Mouse (Mus musculus): ENCODE results near the gene Xxylt1.
"Not testable (repeated sequence)": the region's sequence is repeated elsewhere in the genome, so short reads cannot be mapped to it uniquely, and the experiment has no call there.

Xxylt1 gene

DNA sequence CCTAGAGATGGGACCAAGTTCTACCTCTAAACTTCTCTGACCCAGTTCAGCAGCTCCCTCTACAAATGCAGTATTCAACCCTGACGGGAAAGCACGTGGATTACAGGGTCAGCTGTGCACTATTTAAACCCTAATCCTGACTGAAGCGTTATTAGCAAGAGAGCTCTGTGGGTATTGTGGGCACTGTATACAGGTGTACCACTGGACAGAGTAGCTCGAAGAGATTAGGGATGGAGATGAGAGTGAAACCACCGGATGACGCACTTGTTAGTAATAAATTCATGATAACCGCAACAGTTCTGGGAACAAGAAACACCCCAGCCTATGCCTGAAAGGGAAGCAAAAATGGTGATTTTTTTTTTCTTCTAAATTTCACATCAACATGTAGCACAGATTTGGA lies 57.0 kb downstream of the Xxylt1 start:
- DNase-seq (ENCODE audit: low spot score in 2 of 2): no peak

DNA sequence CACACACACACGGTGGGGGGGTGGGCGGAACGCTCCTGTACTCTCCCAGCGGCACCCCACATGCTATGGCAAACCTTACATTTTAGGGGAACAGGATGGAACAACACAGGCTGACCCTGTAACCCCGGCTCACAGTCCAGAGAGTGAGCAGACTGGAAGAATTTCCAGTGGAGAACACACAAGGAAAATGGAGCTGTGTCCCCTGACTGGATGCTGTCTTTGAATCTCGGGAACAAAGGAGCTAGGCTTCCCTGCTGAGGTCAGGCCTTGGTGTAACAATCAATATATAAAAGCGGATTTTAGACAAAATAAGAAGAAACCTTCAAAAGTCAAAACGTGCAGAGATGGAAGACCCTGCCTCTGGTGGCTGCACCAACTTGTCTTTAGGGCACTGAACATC lies 57.4 kb downstream of the Xxylt1 start:
- no peak for DNase-seq (ENCODE audit: low spot score in 2 of 2)

DNA sequence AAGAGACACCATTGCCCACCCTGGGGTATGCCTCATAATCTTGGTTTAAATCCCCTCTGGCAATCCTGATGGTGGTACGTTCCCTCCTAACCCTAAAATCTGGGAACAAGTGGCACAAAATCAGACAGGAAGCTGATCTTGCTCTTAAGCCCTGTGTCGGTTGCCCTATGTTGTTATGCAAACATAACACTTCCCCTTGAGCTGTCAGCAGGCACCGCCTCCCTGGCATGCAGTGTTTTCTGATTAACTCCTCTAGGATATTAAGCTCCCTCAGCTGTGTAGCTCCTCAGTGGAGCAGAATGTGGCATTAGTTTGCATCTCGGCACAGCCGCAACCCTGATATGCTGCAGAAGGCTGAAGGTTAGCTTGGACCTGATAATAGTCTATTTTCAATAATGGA lies 58.9 kb downstream of the Xxylt1 start:
- no peak for DNase-seq (ENCODE audit: low spot score in 2 of 2)

DNA sequence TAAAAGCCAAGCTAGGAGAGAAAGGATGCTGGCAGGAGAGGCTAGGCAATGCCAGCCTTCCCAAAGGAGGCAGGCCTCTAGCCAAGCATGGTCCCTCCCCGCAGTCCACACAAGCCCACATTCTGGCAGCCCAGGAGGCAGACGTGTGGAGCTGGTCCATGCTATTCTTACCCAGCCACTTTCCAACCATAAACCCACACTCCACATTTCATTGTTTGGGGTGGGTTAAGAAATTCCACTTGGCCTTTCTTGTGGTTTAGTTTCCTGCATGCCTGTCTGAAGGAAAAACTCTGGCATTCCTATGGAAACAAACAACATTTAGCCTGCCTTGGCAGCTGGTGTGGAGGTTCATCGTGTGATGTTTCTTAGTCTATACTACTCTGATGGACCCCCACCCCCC lies 61.7 kb downstream of the Xxylt1 start:
- DNase-seq (ENCODE audit: low spot score in 2 of 2): no peak

DNA sequence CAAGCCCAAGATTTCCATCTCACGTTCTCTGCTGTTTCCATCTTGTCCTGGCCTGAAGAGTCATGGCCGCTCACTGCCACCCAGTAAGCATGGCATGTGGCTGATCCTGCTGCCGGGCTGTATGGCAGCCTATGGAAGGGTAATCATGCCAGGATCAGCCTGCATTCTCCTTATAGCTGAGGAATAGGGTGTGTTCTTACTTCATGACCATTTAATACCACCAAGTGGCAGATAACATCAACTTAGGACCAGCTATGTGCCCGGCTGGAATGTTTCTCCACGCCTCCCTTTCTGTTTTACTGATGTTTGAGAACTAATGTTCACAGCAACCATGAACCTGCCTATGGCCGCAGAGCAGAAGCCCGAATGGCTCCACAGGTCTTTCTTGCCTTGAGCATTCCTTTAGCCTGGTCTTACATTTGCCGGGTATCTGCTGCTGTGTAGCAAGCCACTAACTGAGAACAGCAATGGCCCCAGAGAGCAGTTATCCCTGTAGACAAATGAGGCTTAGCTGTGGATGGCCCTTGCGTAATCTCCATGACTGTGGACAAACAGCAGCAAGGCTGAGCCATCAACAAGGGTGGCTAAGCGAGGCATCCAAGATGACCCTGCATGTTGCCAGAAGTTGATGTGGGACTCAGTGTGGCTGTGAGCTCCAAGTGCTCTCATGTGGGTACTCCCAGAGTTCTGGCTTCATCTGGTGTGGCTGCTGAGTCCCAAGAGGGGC lies 63.4 kb downstream of the Xxylt1 start:
- DNase-seq (ENCODE audit: low spot score in 2 of 2): no peak

DNA sequence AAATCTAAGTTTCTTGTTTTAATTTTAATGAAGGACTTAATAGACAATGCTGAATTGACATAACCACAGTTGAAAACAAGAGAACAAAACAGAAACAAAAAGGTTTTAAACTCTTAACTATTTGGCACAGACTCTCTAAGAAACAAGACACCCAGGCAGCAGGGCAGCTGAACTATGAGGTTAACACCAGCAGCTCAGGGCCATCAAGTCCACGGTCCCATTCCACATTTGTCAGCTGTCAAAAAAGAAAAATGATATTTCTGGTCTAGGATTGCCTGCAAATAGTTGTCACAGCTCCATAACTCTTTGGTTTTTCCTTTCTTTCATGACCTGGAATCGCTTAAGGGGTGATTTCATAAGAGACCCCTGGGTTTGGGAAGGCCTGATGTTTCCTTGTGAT lies 64.6 kb downstream of the Xxylt1 start:
- DNase-seq (ENCODE audit: low spot score in 2 of 2): no peak

DNA sequence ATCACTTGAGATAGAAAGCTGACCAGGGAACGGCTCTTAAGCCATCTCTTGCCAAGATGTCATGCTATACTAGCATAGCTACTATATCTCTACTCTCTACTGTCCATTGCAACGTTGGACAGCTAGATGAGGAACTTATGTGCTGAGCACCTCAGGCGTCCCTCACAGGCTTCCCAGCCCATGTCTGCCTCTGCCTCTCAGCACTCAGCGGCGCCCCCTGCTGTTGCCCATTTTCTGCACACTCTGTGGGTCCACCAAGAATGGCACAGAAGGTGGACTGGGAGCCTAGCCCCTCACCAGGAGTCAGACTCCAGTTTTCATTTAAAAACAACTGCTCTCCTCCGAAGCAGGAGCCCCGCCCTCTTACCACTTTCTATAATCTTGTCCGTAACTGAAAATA lies 65.1 kb downstream of the Xxylt1 start:
- DNase-seq (ENCODE audit: low spot score in 2 of 2): peak in 1 of 2 experiments; percentile 52

DNA sequence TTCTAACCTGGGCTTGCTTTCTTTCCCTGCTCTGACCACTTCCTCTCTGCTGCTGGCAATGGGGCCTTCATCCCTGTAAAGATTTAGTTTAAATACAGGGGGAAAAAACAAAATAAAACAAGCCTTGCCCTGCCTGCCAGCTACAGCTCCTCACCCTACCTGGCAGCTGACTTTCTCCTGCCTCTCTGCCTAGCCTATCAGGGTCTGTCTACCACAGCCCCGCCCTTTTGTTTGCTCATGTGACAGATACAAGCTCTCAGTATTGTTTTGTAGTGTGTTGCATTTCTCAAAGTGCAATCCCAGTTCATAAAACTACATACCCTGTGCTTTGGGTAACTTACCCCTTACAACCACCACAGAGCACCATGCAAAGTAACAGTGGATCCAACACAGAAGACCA lies 66.0 kb downstream of the Xxylt1 start:
- DNase-seq (ENCODE audit: low spot score in 2 of 2): no peak

DNA sequence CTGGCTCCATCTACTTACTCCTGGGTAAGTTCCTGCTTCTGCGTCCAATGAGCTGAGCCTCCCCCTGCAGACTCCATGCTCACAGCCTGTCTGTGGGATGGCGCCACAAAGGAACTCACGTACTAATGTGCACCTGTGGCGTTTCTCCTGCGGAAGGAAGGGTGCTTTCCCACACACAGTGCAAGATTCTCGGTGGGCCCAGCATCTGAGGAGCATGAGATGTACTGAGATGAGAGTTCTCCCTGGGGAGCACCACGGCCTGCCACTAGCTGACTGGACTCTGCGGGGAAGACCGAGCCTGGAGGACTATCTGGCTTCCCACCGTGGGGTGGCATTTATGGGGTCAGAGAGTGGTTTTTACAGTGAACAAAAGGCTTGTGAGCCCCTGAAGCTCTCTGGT lies 69.0 kb downstream of the Xxylt1 start:
- DNase-seq (ENCODE audit: low spot score in 2 of 2): no peak

DNA sequence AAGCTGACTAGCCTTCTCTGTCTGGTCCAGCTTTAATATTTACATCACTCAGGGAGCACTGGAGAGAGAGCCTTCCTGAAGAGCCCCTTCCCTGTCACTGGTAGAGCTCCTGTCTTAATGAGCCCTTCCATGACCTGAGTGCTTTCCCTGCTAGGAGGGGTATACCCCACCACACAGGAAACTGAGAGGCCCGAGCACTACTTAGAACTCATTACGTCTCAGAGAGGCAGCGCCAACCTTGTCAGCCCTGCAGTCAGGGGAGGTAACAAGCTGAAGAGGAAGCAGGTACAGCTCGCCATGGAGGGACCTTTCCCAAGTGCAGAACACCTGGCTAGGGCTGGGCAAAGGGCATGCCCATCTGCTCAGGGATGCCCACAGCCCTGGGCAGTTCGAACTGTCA lies 70.8 kb downstream of the Xxylt1 start:
- DNase-seq (ENCODE audit: low spot score in 2 of 2): no peak

DNA sequence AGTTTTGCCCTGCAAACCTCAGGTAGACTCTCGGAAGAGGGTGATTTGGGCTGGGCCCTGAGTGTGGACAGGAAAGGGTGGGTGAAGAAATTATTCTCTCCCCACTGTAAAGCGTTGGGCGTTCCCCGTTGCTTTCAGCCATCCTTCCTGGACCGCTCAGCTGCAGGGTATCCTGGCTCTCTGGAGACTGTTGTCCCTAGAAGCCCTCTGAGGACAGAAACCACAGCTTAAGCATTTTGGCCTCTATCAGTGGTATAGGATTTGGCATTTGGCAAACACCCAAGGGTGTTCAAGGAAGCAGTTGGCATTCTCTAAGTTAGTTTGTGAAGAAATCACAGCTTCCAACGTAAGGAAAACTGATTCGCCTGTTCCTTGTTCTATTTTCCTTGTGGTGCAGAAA lies 72.9 kb downstream of the Xxylt1 start:
- DNase-seq (ENCODE audit: low spot score in 2 of 2): no peak

DNA sequence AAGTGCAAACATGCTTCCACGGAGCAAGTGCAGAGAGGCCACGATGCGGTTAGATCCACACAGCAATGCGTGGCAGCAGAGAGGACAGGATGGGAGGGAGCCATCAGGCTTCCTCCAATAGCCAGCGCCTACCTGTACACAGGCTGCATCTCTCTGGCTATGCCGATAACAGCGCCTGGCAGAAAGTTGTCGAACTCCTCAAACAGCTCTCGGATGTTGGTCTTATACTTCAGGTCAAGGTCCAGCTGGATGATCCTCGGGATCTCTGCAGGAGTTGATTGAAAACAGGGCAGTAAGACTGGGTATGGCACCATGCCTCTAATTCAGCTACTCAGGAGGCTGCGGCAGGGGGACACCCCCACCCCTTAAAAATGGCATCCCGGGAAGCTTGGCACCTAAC lies 73.7 kb downstream of the Xxylt1 start:
- DNase-seq (ENCODE audit: low spot score in 2 of 2): no peak

DNA sequence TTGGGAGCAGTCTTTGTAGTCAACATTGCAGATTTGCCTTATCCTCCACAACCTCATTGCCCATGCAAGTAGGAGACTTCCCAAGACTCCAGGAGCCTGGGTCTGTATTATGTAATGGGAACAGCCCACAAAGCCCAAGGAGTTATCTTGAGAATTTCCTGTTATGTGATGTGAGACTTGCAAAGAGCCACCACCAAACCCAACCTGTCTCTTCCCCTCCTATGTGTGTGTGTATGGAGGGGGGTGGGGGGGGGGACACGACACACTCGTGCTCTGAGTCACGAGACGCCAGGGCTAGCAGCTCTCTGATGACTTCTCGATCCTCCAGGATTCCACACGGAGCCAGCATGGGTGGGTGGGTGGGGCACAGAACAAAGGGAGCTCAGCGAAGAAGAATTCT lies 75.5 kb downstream of the Xxylt1 start:
- DNase-seq (ENCODE audit: low spot score in 2 of 2): no peak

DNA sequence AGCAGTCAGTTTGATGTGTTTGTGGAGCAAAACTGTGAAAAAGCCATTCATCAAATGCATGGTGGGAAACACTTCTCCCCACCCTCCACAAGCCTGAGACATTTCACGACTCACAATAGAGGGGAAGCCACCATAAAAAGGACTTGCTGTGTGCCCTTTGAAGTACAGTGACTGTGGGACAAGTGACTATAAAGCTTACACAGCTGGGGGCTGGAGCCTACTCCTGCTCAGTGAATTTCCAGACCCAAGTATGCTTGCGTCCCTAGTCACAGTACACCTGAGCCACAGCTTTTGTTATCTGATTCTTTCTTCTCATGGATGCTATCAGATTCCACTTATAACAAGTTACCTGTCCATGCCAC lies 76.9 kb downstream of the Xxylt1 start:
- DNase-seq (ENCODE audit: low spot score in 2 of 2): no peak

DNA sequence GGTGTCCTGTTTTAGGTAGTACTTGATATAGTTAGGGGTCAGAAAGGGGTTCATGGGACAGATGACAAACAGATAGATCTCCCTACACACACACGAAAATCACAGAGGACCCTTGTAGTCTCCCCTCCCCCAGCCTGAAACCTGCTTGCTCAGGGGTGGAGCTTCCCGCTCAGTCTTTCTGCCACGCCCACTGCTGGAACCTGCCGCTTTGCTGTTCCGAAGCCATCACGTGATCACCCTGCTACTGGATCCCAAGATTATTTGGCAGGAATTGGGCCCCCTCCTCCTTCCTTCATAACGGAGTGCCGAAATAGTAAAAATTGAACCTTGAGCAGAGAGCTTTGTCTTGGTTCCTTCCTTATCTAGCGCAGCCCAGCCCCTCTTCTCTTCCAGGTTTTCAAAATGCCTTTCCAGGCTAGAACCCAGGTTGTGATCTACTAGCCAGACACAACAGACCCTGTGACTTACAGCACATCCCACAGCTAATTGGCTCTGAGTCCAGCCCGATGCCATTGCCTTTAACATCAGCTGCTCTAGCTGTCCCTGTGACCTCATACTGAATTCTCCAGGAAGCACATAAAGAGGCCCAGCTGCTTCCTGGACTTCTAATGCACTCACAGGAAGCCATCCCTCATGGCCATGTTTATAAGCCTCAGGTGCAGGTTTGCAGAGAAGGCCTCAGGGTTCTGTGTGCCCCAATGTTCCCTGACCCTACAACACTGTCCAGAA lies 77.5 kb downstream of the Xxylt1 start:
- DNase-seq (ENCODE audit: low spot score in 2 of 2): not testable (repeated sequence)

DNA sequence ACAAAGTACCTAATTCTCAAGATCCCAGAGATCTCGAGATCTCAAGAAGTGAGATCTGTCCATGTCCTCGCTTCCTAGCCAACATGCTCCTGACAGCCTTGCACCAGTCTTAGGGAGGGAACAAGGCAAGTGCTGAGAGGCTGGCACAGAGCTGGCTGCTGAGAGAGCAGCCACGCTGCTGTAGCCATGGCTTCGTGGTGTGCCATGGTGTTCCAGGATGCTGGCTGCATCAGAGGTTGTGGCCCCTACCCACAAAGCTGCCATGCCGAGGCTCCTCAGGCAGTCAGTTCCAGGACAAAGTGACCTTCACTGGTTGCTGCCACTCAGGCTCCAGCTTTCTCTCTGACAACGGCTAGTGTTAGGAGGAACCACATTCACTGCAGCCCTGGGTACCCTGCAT lies 78.3 kb downstream of the Xxylt1 start:
- DNase-seq (ENCODE audit: low spot score in 2 of 2): no peak

DNA sequence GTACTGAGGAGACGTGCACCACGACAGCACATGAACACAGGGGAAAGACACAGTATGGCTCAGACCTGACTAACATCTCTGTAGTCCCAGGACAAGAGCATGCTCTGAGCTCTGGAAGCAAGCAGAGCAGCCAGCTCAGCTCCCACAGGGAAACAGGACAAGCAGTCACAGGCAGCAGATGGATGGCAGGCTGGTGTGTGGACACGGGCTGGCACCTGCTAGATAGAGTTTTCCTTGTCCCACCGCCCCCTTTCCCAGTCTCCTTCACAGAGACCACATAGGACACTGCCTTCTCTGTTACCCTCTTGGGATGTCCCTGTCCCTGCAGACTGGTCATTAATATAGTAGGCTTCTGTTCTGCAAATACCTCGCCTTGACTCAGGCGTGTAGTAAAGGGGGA lies 79.1 kb downstream of the Xxylt1 start:
- no peak for DNase-seq (ENCODE audit: low spot score in 2 of 2)

DNA sequence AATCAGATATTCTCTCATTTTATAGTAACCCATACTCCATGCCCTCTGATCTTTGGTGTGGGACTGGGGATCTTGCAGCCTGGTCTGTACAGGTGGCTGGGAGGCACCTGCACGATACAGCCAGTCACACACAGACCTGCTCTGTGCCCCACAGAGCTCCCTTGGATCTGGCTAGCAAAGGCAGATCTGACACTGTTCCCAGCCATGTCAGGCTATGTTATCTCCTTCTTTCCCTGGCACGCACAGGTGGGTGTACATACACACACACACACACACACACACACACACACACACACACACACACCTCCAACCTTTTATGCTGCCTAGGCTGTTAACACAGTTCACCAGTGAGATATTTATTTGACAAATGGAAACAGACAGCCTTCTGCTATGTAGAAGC lies 82.5 kb downstream of the Xxylt1 start:
- DNase-seq (ENCODE audit: low spot score in 2 of 2): no peak

DNA sequence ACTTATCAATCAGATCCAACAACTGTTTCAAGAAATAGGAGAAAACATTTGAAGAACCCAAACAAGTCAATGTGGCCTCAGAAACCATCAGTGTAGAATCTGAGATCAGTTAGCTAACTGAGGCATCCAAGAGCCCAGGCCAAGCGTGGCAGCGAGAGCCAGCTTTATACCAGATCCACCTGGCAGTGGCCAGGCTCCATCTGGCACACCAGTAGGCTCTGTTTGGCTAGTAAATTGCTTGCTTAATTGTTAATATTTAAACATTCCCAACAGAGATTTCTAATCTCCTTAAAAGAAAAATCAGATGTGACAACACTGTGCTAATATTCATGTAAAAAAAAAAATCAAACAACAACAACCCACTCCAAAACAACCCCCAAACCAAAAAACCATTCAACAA lies 83.2 kb downstream of the Xxylt1 start:
- DNase-seq (ENCODE audit: low spot score in 2 of 2): no peak

DNA sequence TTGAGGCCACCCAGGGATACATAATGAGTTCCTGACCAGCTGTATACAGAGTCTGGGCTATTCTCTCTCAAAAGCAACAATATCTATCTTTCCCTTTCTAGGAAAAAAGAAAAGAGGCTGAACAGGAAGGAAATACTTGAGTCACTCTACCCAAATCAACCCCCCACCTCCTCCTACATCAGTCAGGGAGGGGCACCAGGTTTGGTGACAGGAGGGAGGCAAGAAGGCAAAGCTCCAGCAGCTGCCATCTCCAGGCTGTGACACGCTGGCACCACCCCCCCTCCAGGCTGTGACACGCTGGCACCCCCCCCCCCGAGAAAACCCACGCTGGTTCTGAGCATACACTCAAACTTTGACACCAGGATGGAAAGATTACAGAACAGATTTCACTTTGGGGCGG lies 85.8 kb downstream of the Xxylt1 start:
- no peak for DNase-seq (ENCODE audit: low spot score in 2 of 2)

DNA sequence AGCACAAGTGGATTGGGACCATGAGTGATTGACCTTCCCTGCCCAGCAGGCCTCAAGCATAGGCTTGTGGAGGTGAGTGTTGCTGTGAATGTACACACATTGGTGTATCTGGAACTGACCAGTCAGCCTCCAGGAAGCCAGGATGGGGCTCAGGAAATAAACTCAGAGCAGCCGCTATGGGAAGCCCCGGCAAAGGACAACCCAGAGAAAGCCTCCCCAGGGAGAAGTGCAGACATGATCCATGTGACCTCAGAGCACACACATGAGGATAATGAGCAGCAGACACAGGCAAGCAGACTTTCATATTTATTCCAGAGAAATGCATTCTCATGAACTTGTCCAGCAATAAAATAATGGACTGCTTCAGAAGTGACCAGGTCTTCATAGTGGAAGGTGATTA lies 86.4 kb downstream of the Xxylt1 start:
- no peak for DNase-seq (ENCODE audit: low spot score in 2 of 2)

DNA sequence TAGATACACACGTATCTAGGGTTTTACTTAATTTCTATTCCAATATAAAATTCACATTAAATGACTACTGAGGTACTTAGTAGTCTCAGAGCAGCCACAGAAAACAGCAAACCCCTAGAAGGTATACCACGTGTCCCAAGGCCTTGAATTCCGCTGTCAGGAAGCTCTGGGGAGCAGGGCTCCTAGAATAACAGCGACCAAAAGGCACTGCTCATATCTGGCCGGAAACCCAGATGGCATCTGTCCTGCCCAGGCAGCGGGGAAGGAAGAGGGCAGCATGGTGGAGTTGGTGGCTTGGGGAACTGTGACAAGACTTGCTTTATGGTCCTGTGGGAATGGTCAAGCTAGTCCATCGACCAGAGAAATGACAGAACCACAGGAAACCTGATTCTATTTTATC lies 86.9 kb downstream of the Xxylt1 start:
- no peak for DNase-seq (ENCODE audit: low spot score in 2 of 2)

DNA sequence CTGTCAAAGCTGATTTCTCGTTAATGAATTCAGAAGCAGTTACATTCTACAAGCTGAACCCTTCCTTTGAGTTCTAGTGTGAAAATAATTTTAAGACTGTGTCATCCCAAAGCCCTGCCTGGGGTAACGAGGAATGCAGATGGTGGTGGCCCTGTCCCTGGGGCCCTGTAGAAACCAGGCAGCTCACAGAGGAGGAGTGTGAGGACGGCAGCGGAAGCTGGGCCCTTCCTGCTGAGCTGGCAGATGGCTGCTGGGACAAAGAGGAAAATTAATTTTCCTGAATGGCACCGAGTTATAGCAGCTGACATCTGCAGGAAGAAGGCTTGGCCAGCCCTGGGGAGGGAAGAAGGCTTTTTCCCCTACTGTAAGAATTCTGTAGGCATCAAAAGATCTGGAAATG lies 88.7 kb downstream of the Xxylt1 start:
- DNase-seq (ENCODE audit: low spot score in 2 of 2): no peak

DNA sequence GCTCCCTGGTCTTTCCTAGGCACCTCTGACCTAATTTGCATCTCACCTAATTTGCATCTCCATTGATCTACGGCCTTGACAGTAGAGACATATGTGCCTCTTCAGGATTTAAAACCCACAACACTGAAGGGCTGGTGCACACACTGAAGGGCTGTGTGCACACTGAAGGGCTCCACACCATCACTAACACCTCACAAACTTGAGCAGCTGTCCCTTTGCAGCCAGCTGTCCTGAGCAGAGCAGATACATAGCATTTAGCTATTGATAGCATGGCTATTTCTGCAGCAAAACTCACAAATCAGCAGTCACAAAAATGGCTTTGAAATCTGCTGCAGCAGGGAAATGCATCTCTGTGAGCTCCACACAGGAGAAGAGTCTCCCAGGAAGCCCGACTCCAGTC lies 90.6 kb downstream of the Xxylt1 start:
- no peak for DNase-seq (ENCODE audit: low spot score in 2 of 2)
